Mouse (Mus musculus) c-Kit-positive CD71-positive TER-119-negative erythroid progenitor cells, embryonic 14.5 days (primary cell): ENCODE data around the gene Nr2f2.

Source experiments
- DNase-seq: peaks from one replicate; pipeline ENCODE4 v3.0.0-alpha.2; 2013; ENCODE audit warnings: low read depth

Gene Nr2f2

GRCm38 (mm10) chr7:70332064-70332850 is 34.3 kb downstream of the Nr2f2 start:
- DNase-seq = no peak

- no peak for DNase-seq
These were observed 35.1 kb downstream of the Nr2f2 start for GRCm38 (mm10) chr7:70331243-70332063.

DNA sequence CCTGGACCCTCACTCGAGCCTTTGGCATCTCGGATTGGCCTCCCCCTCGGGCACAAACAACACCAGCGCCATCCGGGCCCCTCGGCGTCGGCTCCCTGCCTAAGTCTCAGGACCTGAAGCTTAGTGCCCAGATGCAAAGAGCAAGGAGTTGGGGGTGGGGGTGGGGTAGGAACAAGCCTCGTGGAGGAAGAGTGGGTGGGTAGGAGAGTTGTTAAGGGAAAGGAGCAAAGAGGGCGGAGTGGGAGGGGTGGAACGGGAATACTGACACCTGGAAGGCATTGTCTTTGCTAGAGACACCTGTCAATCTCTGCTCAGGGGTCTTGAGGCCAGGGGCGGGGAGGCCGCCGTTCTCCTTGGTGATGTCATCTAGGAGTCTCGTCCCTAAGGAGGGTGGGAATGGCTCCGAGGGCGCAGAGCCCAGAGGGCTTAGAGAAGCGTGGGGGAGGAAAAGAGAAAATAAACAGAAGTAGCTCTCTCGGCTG is 35.7 kb downstream of the Nr2f2 start:
- DNase-seq = no peak

DNA sequence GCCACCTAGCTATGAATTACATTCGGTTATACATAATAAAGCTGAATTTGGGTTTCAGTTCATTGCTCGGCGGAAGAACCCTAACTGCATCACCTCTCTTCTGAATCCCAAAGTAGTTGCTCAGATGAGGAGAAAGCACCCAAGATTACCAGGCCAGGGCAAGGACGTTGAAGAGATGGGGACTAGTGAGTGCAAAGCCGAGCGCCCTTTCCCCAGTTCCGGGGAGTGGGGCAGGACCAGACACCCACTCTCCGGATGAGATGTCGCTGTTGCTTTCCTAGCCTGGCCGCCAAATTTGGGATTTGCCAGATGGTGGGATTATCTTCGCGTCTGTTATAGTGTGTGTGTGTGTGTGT is 36.4 kb downstream of the Nr2f2 start:
- DNase-seq = no peak

DNA sequence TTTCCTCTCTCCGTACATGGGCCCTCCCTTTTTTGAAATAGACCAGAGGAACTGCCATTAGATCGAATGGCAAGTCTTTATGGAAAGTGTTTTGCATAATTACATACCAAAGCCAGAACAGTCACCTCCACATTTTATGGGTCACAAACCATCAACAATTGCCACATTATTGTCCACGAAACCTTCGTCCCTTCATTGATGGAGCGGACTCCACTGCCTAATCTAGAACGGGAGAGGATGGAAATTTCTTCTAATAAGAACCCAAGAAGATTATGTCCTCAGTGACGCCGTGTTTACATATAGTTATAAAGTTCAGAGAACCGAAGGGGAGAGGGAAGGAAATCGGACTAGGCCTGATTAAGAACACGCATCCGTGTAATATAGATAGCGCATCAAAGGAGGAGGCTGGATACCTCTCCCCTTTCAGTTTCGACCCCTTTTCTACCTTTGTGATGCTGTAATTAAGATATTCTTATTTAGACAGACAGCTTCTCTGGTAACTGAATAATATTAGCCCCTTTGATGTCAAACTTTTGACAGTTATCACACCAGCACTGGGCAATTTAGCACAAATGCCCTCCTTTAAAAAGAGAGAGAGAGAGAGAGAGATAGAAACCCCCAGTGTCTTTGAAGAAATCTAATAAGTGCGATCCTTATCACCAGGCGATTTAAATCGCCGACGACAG is 36.9 kb downstream of the Nr2f2 start:
- no peak for DNase-seq

DNA sequence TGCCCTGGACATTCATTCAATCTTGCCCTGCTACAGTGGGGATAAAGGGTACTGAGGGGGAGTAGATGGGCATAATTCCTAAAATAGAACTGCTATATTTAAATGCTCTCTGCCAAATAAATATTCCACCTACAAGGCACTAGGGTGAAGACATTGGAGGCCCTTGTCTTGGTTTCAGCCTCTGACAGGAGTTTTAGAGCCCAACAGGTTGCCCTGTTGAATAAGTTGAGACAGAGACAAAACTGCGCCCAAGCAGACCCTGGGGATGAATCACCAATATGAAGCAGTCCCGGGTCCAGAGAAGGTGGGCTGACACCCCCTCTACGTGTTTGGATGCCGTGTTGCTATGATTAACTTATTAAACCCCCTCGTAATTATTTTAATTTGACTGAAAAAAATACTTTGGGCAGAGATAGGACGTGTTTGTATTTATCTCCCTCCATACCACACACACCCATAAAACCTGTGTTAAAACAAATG is 37.5 kb downstream of the Nr2f2 start:
- no peak for DNase-seq

- DNase-seq = no peak
These were observed 38.1 kb downstream of the Nr2f2 start for GRCm38 (mm10) chr7:70328206-70329036.

DNA sequence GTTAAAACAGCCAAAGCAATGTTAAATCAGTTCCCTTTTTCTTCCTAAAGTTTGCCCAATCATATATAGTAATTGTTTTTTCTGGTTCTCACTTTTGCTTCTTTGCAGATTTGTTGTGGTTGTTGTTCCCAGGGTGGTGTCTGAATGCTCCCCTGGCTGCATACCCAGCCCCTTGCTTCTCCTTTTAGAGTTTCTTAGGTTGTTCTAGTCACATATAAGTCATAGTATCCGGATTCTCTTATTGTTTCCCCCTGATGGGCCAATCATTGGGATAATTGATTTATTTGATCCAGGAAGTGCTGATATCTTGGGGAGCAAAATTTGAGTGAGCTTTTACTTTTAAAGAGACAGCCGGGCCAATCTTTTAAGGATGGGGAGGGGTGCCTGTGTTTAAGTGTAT is 39.3 kb downstream of the Nr2f2 start:
- no peak for DNase-seq

DNA sequence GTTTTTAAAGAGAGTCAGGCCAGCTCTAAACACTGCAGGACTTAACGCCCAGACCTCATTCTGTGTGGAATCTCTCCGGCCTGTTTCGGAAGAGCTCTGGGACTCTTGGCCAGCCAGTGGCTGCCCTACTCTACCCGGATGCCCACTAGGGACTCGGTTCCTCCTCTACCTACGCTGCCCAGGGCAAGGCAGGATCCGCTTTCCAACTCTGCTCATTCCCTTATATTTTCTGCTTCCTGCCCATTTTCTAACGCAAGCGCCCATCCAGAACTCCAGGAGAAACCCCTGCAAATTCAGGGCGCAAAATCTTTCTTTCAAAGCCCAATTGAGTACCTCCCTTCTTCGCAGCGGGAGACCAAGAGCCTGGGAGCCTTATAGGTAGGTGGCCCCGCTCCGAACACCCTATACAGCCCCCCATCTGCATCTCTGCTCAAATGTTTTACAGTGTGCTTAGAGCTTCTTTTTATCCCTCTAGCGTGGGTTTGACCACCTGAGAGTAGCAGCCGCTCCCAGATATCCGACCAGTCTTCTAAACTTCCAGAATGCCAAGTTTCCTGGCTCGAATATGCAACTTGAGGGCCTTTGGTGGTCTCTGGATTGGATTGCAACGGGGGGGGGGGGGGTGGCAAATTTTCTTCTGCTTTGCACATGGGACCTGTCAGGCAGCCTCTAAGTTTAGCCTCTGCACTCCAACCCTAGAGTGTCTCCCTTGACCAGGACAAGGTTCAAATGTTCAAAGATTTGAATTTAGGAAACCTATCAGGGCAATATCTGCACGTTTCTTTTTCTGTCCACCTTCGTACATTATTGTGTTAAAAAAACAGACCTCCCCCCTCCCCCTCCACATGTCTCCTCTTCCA is 40.1 kb downstream of the Nr2f2 start:
- no peak for DNase-seq

DNA sequence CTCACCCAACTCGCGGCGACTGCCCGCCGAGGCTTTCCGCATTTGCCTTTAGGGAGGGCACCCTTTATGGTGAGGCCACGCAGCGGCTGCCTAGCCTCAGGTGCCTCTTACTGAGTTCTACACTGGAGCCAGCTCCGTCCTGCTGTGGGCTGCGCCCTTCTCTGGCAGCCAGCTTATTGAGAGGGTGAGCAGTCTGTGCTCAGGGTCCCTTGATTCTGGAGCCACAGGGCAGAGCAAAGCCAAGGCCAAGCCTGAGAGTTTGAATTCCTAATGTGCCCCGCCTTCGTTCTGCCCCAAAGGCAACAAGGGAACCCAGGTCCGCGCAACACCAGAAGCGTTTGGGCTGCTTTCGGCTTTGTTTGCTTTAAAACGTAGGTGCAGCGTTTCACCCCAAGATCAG is 41.2 kb downstream of the Nr2f2 start:
- no peak for DNase-seq

DNA sequence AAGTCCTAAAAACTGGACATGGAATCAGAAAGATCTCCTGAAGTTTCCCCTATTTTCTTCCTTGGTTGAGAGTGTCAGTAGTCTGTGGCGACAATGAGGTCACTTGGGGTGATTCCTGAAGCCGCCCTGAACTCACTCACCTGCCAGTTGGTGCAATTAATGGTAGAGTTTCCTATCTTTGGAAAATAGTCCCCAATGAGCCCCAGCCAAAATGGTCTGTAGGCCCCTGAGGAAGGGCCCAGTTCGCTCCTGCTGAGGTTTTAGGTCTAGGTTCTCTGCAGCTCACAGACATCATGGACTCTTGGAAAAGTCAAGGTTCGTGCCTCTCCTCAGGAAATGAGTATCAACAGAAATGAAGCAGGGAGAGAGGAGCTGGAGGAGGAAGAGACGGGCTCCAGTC is 42.0 kb downstream of the Nr2f2 start:
- DNase-seq = no peak

DNA sequence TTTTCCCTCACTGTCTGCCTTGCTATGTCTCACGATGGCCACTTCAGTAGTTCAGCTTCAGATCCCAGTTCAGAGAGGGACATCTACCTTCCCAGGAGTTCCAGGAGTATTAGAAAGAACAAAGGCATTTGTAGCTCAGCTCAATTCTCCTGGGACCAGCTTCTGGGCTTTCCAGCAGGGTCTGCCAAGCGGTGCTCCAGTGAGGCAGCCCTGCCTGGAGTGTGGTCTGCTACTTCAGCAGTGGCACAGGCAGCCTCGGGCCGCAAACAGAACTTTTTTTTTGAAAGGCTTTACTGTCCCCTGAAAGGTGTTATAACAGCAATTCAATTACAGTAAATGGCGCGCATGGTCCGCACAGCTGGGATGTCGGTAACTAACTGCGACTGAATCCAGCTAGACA is 42.5 kb downstream of the Nr2f2 start:
- no peak for DNase-seq

- DNase-seq = no peak
These were observed 60.8 kb downstream of the Nr2f2 start for GRCm38 (mm10) chr7:70305716-70306115.

DNA sequence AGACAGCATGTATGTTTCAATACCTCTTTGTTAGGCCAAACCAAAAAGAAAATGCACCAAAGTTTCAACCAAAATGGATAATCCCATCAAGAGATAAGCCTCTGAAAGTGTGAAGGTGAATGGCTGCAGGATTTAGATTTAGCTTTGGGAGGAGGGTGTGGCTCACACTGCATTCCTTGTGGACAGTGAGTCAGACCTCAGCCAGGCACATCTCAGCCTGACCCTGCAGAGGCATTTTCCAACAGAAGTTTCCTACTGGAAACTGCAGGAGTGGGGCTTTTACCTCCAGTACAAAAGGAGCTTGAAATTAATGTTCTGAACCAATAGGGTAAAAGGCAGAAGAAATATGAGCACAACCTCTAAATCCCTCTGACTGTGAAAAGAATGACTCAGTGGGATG is 62.1 kb downstream of the Nr2f2 start:
- DNase-seq = no peak
